Mouse (Mus musculus): ENCODE measurements around the gene Pank2.

- TF ChIP-seq RAD21 (IDR thresholded peaks at IDR 0.05; ENCODE audit: low read depth, low read length) (no peak), GATA1 (IDR thresholded peaks at IDR 0.05; ENCODE audit: low read depth, low read length) (no peak), POLR2A (IDR thresholded peaks at IDR 0.05; ENCODE audit: control insufficient read depth in 1 of 2, insufficient read depth in 1 of 2, low read depth in 1 of 2, low read length in 2 of 2, poor library complexity in 1 of 2) (peak in 1 of 2 experiments; percentile 28; a peak in 1 of 4 replicates), HCFC1 (IDR thresholded peaks at IDR 0.05; ENCODE audit: low read depth, low read length) (0 out of 2 replicates have a peak, but pooled peaks have one; percentile 15), CHD2 (IDR thresholded peaks at IDR 0.05; ENCODE audit: low read length) (no peak), TCF12 (IDR thresholded peaks at IDR 0.05; ENCODE audit: low read depth, low read length) (no peak), MEF2A (IDR thresholded peaks at IDR 0.05; ENCODE audit: extremely low read depth, insufficient replicate concordance, low read depth, low read length, poor library complexity, severe bottlenecking) (no peak)
These were observed 680 bp downstream of the Pank2 start for GRCm38 (mm10) chr2:131262680-131263670.
